Mouse (Mus musculus) liver (tissue): ENCODE results near the gene Klf7.
A peak's percentile ranks its signal among the peaks of the same experiment; 100 is the strongest.

Experiments used
- DNase-seq: peaks from one replicate; pipeline ENCODE4 v3.0.0-alpha.2; 2020; ENCODE audit warnings: mixed read lengths

Gene Klf7

DNA sequence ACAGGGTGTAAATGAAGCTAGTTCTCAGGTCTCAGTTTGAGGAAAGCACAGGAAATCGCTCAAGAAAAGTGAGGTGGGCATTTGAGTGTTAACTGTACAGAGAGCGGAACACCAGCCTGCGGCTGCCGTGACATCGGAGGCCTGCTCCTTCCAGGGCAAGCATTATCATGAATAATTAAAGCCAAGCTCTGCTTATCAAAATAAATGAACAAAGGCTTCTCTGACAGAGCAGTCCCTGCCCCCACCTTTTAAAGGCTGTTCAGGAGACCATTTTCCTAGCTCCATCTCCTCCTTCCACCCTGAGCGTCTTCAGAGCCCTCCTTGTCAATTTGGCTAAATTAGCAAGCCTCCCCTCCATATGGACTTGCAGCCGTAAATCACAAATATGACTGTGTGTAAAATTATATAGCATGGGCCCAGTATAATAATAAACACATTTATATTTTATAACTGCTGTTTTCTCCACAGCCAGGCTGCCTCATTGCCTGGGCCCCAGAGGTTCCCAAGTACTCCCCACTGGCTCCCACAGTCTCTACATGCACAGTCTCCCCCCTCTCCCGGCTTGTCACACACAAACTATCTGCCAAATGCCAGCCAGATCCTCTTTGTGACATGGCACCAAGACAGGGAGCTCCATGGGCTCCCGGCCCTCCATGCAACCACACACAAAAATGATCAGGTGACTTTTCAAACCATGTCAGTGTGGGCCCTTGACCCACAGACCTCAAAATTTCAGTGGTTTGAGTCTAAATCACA lies 61.2 kb downstream of the Klf7 start:
- DNase-seq: no peak

DNA sequence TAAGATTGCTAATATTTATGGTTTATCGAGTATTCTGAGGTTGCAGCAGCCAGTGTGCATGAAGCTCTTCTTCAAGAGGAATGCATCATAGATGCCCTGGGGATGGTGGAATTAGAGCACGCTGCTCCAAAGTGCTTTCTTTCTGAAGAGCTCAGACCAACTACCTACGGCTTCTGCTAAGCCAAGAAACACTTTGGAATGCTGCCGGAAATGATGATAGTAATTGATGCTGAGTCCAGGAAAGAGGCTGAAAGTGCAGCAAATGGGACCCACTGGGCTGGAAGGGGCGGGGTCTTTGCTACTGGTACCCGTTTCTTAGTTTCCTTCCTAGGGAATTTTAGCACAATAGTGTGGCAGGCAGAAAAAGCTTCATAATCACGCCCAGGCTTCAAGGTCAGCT lies 62.0 kb downstream of the Klf7 start:
- DNase-seq: no peak

DNA sequence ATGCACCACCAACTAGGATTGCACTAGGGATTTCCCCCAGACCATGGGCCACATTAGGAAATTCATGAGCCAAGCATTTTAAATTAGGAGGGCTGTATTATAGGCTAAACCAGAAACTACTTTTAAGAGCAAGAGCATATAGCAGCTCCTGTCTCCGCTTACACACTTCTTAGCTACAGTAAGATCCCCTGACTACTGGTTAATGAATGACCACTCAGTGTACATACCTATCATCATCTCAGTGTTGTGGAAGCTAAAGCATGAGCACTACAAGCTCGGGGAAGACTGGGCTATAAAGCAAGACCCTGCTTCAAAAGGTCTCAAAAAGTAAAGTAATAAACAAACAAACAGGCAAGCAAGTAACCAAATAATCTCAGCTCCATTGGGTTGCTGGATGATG lies 65.5 kb downstream of the Klf7 start:
- no peak for DNase-seq

DNA sequence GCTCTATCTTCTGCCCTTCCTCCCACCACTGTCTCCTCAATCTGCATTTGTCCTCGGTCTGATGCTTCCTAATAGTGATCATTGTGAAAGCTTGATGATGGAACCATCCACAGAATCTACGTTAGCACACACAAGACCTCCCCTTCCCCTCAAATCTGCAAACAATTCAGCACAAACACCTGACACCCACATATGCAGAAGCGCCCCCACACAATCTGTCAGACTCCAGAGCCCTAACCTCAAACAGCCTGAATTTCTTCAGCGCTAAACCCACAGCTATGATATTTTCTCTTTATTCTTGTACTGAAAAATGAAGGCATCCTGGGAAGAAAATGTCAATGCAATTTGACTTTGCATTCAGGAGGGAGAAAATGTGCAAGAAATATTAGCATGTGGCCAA lies 66.1 kb downstream of the Klf7 start:
- no peak for DNase-seq

DNA sequence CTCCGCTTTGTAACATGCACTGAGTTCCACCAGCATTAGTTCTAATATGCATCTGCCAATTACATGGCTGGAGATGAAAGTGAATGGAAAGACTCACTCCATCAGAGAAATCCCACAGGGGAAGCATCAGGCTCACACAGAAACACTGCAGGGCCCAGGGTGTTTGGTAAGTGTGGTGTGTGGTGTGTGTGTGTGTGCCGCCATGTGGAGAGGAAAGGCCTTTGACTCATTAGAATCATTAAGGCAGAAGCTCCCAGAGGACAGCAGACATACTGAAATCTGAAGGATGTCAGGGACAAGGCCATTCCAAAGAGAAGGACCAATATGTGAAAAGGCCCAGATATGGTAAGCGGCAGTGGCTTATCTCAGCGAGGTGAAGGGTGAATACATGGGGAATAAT lies 66.9 kb downstream of the Klf7 start:
- DNase-seq: no peak

DNA sequence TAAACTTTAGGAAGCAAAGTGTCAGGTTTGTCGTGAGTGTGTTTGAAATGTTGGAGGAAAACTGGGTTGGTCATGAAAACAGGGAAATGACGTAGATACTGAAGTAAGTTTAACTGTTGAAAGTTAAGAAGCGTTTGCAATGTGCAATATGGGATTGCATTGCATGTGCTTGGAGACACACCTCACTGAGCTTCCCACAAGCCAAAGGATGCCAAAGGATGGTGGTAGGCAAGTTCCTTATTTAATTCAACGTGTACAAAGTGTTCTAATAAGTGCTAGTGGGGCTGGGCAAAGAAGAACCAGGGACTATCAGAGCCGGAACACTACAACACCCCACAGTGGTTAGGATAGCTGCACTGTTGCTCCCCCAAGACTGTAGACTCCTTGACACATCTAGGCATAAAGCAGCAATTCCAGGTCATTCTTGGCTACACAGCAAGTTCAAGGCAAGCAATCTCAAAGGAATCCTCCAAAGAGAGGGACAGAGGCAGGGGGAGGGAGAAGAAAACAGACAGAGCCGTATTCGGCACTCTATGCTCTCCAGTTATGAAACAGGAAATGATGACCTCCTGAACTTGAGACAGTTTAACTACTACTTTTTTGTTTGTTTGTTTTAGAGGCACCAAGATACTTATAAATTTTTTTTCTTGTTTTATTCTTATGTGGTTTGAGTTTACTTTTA lies 69.9 kb downstream of the Klf7 start:
- DNase-seq: no peak

DNA sequence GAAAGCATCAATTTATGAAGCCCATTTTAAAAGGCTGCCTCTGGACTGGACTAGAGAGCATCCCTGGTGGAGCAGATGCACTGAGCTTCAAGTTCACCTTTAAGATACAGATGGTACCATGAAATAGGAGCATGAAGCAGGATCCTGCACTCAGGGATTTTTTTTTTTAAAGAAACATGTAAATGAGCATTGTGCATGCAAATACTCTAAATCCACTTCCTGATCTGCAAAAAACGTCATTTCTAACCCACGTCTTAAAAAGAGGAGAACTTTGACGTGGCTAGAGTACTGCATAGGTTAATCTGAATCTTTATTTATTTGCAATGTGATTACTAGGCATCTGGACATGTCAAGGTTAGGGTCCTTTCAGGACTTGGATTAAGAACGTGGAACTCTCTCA lies 73.5 kb downstream of the Klf7 start:
- DNase-seq: no peak

DNA sequence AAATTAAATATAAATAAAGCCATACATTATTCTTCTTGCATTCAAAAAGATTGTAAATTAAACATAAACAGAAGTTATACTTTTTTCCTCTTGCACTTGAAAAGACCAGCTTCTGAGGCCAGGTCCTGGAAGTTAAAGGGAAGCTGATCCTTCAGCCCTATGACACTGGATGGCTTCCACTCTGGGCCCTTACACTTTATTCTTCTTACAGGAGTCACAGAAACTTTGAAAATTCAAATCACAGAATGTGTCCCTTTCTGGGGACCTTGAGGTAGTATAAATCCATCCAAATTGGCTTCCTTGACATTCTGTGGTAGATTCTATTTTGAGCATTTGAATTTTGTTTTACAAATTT lies 75.3 kb downstream of the Klf7 start:
- DNase-seq: no peak

DNA sequence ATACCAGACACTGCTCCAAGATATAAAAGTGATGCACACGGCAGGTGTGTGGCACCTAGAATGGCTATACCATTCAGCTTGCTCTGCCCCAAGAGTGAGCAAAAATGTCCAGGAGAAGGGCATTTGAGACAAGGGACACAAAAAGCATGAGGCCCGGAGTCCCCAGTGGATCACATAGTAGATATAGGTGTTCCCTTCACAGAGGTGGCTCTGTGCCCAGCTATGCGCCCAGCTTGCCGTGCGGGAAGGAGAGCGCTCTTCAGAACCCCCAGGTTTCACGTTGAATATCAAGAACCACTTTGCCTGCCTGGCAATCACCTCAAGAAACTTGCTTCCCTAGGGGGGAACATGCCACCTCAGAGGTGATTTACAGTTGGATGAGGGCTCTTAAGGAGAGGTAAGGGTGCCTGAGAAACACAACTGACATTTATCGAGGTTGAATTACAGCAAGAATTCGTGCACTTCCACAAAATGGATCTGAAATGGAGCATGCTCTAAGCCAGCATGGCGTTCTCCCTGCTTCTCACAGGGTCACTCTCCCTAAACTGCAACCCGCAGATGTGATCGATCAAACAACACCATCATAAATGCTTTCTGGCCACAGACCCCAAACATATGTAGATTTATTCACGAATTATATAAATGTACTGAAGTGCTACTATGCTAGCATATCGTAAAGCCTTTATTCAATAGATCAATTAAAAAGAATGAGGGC lies 75.8 kb downstream of the Klf7 start:
- no peak for DNase-seq

DNA sequence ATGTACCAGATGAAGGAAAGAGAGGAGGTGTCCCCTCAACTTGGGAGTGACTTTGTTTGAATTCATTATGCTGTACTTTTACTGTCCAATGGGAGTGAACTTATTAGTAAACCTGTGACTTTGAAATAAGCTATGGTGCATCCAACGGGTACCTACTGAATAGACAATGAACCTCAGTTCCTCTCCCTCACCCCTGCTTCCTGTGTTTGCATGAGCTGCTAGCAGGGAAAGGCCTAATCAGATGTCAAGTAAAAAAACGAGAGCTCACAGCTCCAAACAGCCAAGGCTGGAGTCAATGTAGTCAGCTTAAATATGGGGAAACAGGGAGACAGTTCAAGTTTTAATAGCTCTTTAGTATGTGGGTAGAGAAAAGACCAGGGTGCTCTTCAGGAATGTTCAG lies 77.5 kb downstream of the Klf7 start:
- no peak for DNase-seq

DNA sequence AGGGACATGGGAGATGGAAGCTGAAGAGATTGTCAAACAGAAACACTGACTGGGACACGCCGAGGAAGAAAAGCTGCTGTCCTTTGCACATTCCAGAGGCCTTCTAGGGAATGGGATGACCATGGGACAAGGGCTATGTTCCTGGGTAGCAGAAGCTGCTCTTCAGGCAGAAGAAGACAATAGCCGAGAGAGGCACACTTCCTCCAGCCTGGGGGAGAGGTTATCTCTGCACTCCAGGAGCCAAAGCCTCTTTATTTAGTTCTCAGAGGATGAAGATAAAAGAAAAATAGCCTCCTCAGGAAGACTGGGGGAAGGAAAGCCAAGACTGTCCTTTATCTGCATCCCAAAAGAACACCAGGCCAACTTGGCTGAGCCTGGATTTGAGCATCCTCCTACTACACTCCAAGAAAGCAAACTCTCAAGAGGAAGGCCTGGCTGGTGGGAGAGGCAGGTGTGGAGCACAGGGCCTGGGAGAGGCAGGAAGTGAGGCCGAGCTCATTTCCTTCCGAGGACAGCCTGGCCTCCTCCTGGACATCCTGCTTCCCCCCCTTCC lies 81.2 kb downstream of the Klf7 start:
- DNase-seq: peak; percentile 14

DNA sequence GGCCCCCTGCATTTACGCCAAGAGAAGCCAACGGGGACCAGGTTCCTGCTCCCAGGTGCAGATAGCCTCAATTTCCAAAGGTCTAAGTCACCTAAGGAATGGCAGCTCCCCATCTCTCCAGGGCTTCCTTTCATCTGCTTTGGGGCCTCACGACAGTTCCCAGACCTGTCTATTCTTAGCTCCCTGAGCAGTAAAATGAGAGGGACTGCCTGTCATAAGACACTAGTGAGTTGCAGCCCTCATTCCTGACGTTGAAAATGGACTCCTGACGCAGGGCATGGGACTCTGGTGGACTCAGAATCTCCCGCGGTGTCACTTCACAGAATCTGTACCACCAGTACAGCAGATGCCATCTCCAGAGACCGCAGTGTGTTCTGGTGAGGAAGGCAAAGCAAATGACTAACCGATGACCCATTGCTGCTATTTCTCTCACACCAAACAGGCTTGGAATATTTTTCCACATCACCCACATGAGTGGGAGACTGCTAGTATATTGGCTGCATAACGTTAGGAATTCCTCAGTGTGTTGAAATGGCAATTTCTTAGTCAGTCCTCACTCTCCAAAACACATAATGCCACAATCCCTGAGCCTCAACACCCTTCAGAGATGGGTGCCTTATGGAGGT lies 81.9 kb downstream of the Klf7 start:
- no peak for DNase-seq

DNA sequence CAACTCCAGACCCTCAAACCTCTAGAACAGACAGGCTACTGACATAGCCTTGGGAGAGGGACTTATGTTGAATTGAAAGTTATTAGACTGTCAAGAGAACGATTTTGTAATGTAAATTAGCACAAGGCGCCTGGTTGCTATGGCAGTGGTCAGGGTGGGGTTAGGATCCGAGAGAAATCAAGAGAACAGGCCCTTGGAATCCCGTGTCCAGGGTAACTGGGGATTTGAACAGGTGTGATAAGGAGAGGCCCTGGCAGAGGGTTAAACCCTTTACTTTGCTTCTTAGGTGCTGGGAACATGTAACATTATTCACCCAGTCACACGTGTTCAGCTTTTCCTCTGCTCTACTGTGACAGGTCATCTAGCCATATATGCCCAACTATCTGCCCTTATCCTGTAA lies 83.7 kb downstream of the Klf7 start:
- no peak for DNase-seq

DNA sequence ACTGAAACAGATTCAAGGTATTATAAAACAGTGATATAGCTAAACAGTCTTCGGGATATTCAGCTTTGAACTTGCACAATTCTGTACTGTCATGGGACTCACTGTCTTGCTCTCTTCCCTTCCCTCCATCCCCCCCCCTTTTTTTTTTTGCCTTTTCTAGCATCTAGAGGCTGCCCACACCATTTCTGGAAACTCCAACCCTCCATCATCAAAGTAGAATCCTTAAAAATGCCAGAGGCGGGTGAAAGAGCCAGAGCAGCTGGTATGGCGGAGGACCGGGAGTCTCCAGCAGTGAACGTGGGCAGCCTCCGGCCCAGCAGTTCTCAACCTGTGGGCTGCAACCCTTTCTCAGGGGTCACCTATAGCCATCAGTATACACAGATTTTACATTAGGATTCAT lies 84.3 kb downstream of the Klf7 start:
- DNase-seq: no peak

DNA sequence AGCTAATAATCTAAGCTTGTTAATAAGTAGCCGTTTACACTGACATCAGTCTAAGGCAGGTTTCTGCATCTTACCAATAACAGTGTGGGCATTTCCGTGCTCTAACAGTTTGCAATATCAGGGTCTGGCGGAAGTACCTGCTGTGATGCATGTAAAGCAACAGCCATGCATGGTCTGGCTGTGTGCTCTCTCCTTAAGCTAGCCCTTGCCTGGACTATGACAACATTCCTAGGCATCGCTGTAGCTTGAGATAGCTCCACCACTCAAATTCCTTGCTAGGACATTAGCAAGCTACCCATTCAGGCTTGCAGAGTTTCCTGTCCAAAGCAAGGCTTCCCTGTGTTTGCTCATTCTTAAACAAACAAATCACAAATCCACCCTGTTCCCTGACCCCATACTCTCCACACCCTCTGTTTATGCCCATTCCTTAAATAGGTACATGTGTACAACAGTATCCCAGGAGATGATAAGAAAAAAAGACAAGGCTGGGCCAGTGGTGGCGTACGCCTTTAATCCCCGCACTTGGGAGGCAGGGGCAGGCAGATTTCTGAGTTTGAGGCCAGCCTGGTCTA lies 85.1 kb downstream of the Klf7 start:
- DNase-seq: no peak

DNA sequence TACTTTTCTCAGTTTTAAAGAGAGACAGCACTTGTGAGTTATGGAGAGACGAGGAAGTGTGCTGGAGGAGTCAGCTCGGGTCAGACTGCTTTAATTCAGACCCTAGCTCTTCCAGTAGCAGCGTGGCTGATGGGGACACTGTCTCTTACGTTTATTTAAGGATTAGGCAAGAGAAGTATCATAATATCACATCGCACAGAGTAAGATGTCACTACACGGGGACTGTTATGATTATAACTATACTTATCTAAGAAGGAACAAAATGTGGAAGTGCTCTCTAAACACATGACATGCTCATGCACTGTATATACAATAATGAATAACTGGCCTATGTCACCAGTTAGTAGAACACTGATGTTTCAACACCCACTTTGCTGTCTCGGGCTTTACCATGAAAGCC lies 86.3 kb downstream of the Klf7 start:
- no peak for DNase-seq

DNA sequence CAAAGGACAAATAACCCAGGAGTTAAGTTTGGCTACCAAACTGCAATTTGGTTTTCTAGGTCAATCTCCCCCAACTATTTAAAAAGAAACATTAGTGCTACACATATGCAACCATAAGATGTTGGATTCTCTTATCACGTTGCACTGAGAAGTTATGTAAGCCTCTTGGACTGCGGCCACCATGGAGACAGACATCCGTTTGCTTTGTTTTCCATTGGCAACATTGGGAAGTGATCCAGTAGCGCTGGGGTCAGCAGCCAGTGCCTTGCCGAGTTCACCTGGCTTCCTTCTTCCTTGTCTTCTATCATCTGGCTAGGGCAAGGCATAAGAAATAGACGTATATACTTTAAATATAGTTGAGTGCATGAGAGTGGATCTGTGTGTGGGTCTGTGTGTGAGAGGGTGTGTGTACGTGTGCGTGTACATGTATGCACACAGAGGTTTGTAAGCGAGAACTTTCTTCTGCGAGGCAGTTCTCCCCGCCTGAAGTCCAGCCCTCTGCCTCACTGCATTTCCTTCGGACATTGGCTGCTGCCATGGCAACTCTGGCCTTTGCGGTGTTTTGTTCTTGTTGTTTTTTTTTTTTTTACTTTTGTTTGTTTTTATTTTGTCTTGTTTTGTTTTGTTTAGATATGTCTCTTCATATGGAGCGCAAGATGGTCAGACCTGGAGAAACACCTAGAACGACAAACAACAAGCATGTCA lies 86.8 kb downstream of the Klf7 start:
- no peak for DNase-seq

DNA sequence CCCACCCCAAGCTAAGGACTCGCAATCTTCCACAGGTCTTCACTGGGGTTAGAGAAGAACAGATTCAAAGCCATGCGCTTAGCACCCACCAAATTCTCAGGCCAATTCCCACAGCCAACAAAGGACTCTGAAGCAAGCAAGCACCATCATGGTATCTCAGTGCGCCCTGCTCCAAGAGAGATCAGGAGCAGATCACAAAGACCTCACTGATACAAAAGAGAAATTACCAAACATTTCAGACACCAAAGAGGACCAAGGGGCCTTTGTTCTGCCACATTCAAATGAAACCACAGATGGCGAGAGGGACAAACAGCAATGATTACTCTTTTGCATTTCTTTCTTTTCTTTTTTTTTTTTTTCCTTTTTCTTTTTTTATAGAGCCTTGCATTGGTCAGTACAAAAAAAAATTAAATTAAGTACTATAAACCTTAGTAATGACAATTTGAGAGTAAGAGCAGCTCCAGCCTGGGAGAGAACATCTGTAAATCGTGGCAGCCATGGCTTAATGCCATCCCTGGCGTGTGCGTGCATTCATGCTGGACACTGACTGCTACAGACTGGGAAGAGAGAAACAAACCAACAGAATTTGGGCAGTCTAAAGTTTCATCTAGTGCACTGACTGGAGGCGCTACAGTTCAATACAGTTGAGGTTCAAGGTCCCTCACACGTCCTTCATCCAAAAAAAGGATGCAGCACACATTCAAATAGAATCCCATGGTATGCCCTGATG lies 89.4 kb downstream of the Klf7 start:
- DNase-seq: no peak

DNA sequence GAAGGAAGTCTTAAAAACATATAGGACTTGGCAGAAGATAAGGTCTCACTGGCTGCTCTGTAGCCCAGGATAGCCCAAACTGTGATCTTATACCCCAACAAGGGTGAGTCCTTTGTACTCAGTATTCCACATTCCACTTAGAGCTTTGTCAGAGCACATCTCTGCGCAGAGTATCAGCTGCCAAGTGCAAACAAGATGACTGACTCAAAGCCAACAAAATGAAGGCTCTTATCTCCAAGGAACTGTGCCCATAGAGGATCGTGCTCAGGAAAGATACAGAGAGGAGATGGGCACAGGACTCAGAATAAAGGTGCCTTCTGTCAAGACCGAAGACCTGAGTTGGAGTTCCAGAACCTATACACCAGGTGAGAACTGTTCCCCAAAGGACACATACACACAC lies 100.1 kb downstream of the Klf7 start:
- no peak for DNase-seq

DNA sequence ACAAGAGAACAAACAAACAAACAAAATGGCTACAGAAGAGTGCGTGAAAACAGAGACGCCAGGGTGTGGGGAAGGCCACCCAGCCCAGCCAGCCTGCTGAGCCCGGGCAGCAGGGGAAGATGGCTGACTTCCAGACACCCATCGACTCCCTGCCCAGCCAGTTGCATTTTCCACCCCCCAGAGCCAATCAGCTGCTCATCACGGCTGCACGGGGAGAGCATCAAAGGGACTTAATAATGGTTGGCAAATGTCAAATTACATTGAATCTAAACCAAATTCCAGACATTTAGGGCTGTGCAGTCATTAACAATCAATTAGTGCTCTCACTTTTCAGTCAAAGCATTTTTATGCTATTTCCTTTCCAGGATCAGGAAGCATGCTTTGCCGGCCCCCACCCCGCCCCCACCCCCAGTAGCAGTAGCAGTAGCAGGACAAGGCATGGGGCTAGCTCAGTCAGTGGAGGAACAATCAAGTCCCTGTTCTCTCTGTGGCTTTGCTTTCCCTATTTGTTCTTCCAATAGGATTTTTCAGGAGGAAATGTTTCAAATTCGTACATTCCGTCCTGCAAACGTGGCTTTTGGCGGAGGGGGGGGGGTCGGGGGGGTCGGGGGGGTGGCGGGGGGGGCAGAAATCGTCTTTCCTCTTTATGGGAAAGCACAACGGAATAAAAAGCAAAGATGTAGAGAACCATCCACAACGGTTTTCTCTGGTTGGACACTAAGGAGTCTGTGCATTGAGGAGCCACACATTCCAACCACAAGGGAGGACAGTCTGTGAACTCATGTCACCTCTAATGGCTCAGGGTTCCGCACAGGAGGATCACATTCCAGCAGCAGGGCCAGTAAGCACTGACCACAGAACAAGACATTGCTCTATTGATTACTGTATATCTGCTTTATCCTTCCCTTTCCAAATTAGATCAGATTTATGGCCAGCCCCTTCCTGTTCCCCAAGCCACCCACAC lies 101.1 kb downstream of the Klf7 start:
- DNase-seq: no peak
